Mouse (Mus musculus) megakaryocyte, embryonic 14.5 days (primary cell): ENCODE measurements around the gene Htr3a. TPM values are rescaled to one million over a fixed set of nuclear protein-coding genes. Genes with fewer than 3 reads are reported as not detected.

Experiments
- H3K27me3 ChIP-seq: replicated peaks from 2 replicates; pipeline ENCODE3; 2012; ENCODE audit warnings: inconsistent platforms
- H3K36me3 ChIP-seq: replicated peaks from 2 replicates; pipeline ENCODE3; 2012; ENCODE audit warnings: low read length, inconsistent platforms, mixed read lengths
- H3K4me1 ChIP-seq: 2 replicates; pipeline ENCODE4 v1.6.1; 2012; ENCODE audit warnings: inconsistent platforms
- H3K4me3 ChIP-seq: replicated peaks from 2 replicates; pipeline ENCODE3; 2012; ENCODE audit warnings: moderate library complexity, mild to moderate bottlenecking, inconsistent platforms
- H3K9me3 ChIP-seq: 2 replicates; pipeline ENCODE4 v1.6.1; 2012; ENCODE audit warnings: inconsistent platforms
- FLI1 ChIP-seq: IDR thresholded peaks from 2 replicates; pipeline ENCODE4 v1.6.1; 2012; ENCODE audit warnings: low read length, inconsistent platforms, mixed read lengths
- GATA1 ChIP-seq: IDR thresholded peaks from 3 replicates; pipeline ENCODE4 v1.6.1; 2012; ENCODE audit warnings: mixed read lengths, low read length, inconsistent platforms, borderline replicate concordance
- polyA plus RNA-seq: library from polyadenylated mRNA; stranded (reverse); fragments of >175 nt; gene quantifications from 2 replicates; pipeline ENCODE4 v1.2.3, GENCODE M21; 2012; ENCODE audit warnings: low replicate concordance; ENCODE audit not compliant: insufficient read depth

Htr3a gene
- polyA plus RNA-seq, 1 experiment, result not detected

DNA sequence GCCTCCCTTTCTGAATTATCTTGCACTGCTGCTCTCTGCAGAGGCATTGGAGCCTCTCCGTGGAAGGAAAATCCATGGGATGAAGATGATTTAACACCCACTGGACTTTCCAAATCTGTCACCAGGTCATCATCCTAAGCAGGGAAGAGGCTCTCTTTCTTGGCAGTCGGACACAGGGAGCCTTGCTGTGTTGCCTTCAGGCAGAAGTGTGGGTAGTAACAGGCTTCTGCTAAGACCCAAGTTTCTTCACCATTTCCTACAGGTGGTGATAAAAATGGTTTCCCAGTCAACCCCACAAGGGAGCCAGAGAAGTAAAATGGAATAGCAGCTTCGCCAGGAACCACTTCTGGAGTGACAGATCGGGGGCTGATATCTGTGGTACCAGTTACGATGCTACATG, 61.4 kb downstream of the Htr3a start:
- TF ChIP-seq GATA1, result no peak
- TF ChIP-seq FLI1, result no peak
- H3K4me3 ChIP-seq, result no peak overlapping the region
- H3K36me3 ChIP-seq, result no peaks in the 10 kb centered on the region
- H3K9me3 ChIP-seq, result peaks cover 4% of the 10 kb centered on the region
- H3K27me3 ChIP-seq, result peaks cover 3% of the 10 kb centered on the region
- H3K4me1 ChIP-seq, result peaks cover 5% of the 10 kb centered on the region

Other genes with a start within 250 kb of the Htr3a start
- 1.00 and 1.8 TPM in 2 replicates for gene Zbtb16, start 74.9 kb downstream of the Htr3a start, polyA plus RNA-seq
- not detected in 2 replicates for gene Htr3b, start 53.9 kb upstream of the Htr3a start, polyA plus RNA-seq
- gene Usp28, start 74.3 kb upstream of the Htr3a start, polyA plus RNA-seq, result 0.96 TPM in 1 of 2 replicates, not detected in the other
- gene Zw10, start 144.5 kb upstream of the Htr3a start, polyA plus RNA-seq, result 1.1 TPM in 1 of 2 replicates, not detected in the other
- gene Tmprss5, start 170.2 kb upstream of the Htr3a start, polyA plus RNA-seq, result not detected in 2 replicates